9 mouse cellular contexts compared by ENCODE assay signal in genomic region chr15:103299644-103300043, GRCm38 (mm10). TPM values are rescaled to one million over a fixed set of nuclear protein-coding genes. Genes with fewer than 3 reads are reported as not detected.
DNase-seq lines count a peak whose midpoint lies in the region; ATAC-seq lines count a peak whose summit lies in the region.
"Had no signal": no experiment of that assay in that cellular context is flagged by ENCODE, and none has a peak within 500 bp of the region (broad histone marks: within the 10 kb centered on the region; RNA-seq: fewer than 3 reads in every experiment).

No protein-coding gene starts in this region.

- H3K36me3 ChIP-seq in kidney, embryonic 16.5 days (ENCODE audit: insufficient read depth, low read length) = peaks cover 6% of the 10 kb centered on the region; the same call in 1 of the 2 replicates
- peaks cover 37% of the 10 kb centered on the region for H3K36me3 ChIP-seq in embryonic facial prominence, embryonic 14.5 days (ENCODE audit: control insufficient read depth, insufficient read depth, low read length)
- peaks cover 41% of the 10 kb centered on the region for H3K36me3 ChIP-seq in hindbrain, embryonic 10.5 days
- peaks cover 8% of the 10 kb centered on the region for H3K36me3 ChIP-seq in midbrain, embryonic 12.5 days

- no peaks in the 10 kb centered on the region for H3K9me3 ChIP-seq in kidney, embryonic 16.5 days (ENCODE audit: low read length)
- H3K9me3 ChIP-seq in embryonic facial prominence, embryonic 14.5 days (ENCODE audit: control insufficient read depth, low read length) = no peaks in the 10 kb centered on the region
- no peaks in the 10 kb centered on the region for H3K9me3 ChIP-seq in hindbrain, embryonic 10.5 days
- no peaks in the 10 kb centered on the region for H3K9me3 ChIP-seq in midbrain, embryonic 12.5 days

- H3K27ac ChIP-seq in kidney, embryonic 16.5 days (ENCODE audit: low read length) = peak overlapping the region; percentile 89
- H3K27ac ChIP-seq in embryonic facial prominence, embryonic 14.5 days (replicated peaks; ENCODE audit: low read depth, low read length) = peak overlapping the region; percentile 94
- H3K27ac ChIP-seq in hindbrain, embryonic 10.5 days = peak overlapping the region; percentile 97
- H3K27ac ChIP-seq in midbrain, embryonic 12.5 days (replicated peaks) = peak overlapping the region; percentile 97

- H3K4me3 ChIP-seq in kidney, embryonic 16.5 days (ENCODE audit: low read length) = peak overlapping the region; percentile 3; the same call in 1 of the 2 replicates
- no peak overlapping the region for H3K4me3 ChIP-seq in embryonic facial prominence, embryonic 14.5 days (ENCODE audit: low read depth, low read length)
- peak overlapping the region; percentile 36 for H3K4me3 ChIP-seq in hindbrain, embryonic 10.5 days
- peak overlapping the region; percentile 35 for H3K4me3 ChIP-seq in midbrain, embryonic 12.5 days

- peak overlapping the region; percentile 33; the same call in 1 of the 2 replicates for H3K9ac ChIP-seq in kidney, embryonic 16.5 days (replicated peaks; ENCODE audit: low read length)
- peak overlapping the region; percentile 51; the same call in 1 of the 2 replicates for H3K9ac ChIP-seq in embryonic facial prominence, embryonic 14.5 days (ENCODE audit: low read depth, low read length)
- H3K9ac ChIP-seq in midbrain, embryonic 12.5 days (replicated peaks) = peak overlapping the region; percentile 48

- peaks cover 93% of the 10 kb centered on the region for H3K4me1 ChIP-seq in kidney, embryonic 16.5 days (ENCODE audit: insufficient read depth, low read length)
- H3K4me1 ChIP-seq in embryonic facial prominence, embryonic 14.5 days (ENCODE audit: control insufficient read depth, insufficient read depth, low read length) = peaks cover 91% of the 10 kb centered on the region
- peaks cover 96% of the 10 kb centered on the region for H3K4me1 ChIP-seq in hindbrain, embryonic 10.5 days (replicated peaks)
- peaks cover 95% of the 10 kb centered on the region for H3K4me1 ChIP-seq in midbrain, embryonic 12.5 days

- peak overlapping the region; percentile 42 for H3K4me2 ChIP-seq in kidney, embryonic 16.5 days (replicated peaks; ENCODE audit: low read depth, low read length)
- H3K4me2 ChIP-seq in embryonic facial prominence, embryonic 14.5 days (ENCODE audit: low read depth, low read length) = peak overlapping the region; percentile 42
- peak overlapping the region; percentile 56 for H3K4me2 ChIP-seq in midbrain, embryonic 12.5 days (replicated peaks)

- H3K27me3 ChIP-seq in kidney, embryonic 16.5 days (ENCODE audit: insufficient read depth, low read length) = no peaks in the 10 kb centered on the region
- H3K27me3 ChIP-seq in embryonic facial prominence, embryonic 14.5 days (replicated peaks; ENCODE audit: control insufficient read depth, insufficient read depth, low read length) = no peaks in the 10 kb centered on the region
- H3K27me3 ChIP-seq in hindbrain, embryonic 10.5 days (ENCODE audit: insufficient read depth, poor library complexity, severe bottlenecking) = no peaks in the 10 kb centered on the region
- H3K27me3 ChIP-seq in midbrain, embryonic 12.5 days = no peaks in the 10 kb centered on the region

- 20% methylated on average over 8 of the region's 8 CpGs for WGBS in kidney, embryonic 16.5 days
- WGBS in embryonic facial prominence, embryonic 14.5 days = 29% methylated on average over 8 of the region's 8 CpGs
- 41% methylated on average over 8 of the region's 8 CpGs for WGBS in hindbrain, embryonic 10.5 days
- WGBS in midbrain, embryonic 12.5 days = 14% methylated on average over 8 of the region's 8 CpGs

- DNase-seq in kidney, postnatal 10 days = no peak
- no peak for DNase-seq in embryonic facial prominence, embryonic 14.5 days (ENCODE audit: low spot score)
- no peak for DNase-seq in hindbrain, embryonic 10.5 days (ENCODE audit: low spot score)
- DNase-seq in spleen, postnatal 14 days (ENCODE audit: low spot score in 2 of 2) = no peak
- DNase-seq in layer of hippocampus, adult 8-10 months (ENCODE audit: low spot score in 2 of 2) = no peak
- DNase-seq in urinary bladder, postnatal 36 days (ENCODE audit: low spot score in 2 of 2) = no peak

- ATAC-seq in kidney, embryonic 16.5 days (ENCODE audit: low FRiP score, low TSS enrichment) = no peak
- ATAC-seq in embryonic facial prominence, embryonic 14.5 days (ENCODE audit: low read depth) = no peak
- ATAC-seq in midbrain, embryonic 12.5 days (ENCODE audit: low FRiP score, low read depth) = no peak

RNA-seq across cellular contexts. Expression of gene Gpr84, which starts 10.8 kb away (rescaled TPM):
- 0.30 and 0.67 TPM in 2 replicates for polyA plus RNA-seq in kidney, embryonic 16.5 days (2015; fragmentation: Nextera tagmentation; extraction: Ambion mirVana)
- polyA plus RNA-seq in embryonic facial prominence, embryonic 14.5 days (2014; fragmentation: Nextera tagmentation; extraction: Ambion mirVana) = 0.13 and 0.47 TPM in 2 replicates
- 0.31 and 0.36 TPM in 2 replicates for polyA plus RNA-seq in hindbrain, embryonic 10.5 days (2016; fragmentation: Nextera tagmentation; extraction: Ambion mirVana)
- 0.10 and 0.20 TPM in 2 replicates for polyA plus RNA-seq in midbrain, embryonic 12.5 days (2016; fragmentation: Nextera tagmentation; extraction: Ambion mirVana)
- 1 to 10 TPM in 2 of 4 experiments, under 1 TPM in 2; 0.35 to 9.3 (median 4.4) TPM for total RNA-seq in layer of hippocampus, adult 8-10 months (2022)
- total RNA-seq: neutrophil, adult 5-6 weeks had no signal

RNA-seq across cellular contexts. Expression of gene Copz1, which starts 27.1 kb away (rescaled TPM):
- polyA plus RNA-seq in kidney, embryonic 16.5 days (2015; fragmentation: Nextera tagmentation; extraction: Ambion mirVana) = 324 and 333 TPM in 2 replicates
- polyA plus RNA-seq in embryonic facial prominence, embryonic 14.5 days (2014; fragmentation: Nextera tagmentation; extraction: Ambion mirVana) = 274 and 289 TPM in 2 replicates
- 288 and 299 TPM in 2 replicates for polyA plus RNA-seq in hindbrain, embryonic 10.5 days (2016; fragmentation: Nextera tagmentation; extraction: Ambion mirVana)
- polyA plus RNA-seq in midbrain, embryonic 12.5 days (2016; fragmentation: Nextera tagmentation; extraction: Ambion mirVana) = 232 and 235 TPM in 2 replicates
- total RNA-seq in layer of hippocampus, adult 8-10 months (2022) = 100 to 1,000 TPM in 1 of 4 experiments, 10 to 100 TPM in 3; 90.6 to 100 (median 94.2) TPM

RNA-seq across cellular contexts. Expression of gene Zfp385a, which starts 40.2 kb away (rescaled TPM):
- 12.4 and 14.4 TPM in 2 replicates for polyA plus RNA-seq in kidney, embryonic 16.5 days (2015; fragmentation: Nextera tagmentation; extraction: Ambion mirVana)
- 18.4 and 19.0 TPM in 2 replicates for polyA plus RNA-seq in embryonic facial prominence, embryonic 14.5 days (2014; fragmentation: Nextera tagmentation; extraction: Ambion mirVana)
- polyA plus RNA-seq in hindbrain, embryonic 10.5 days (2016; fragmentation: Nextera tagmentation; extraction: Ambion mirVana) = 24.9 and 26.3 TPM in 2 replicates
- 19.6 and 20.8 TPM in 2 replicates for polyA plus RNA-seq in midbrain, embryonic 12.5 days (2016; fragmentation: Nextera tagmentation; extraction: Ambion mirVana)
- 10 to 100 TPM; 37.9 to 55.5 (median 47.0) TPM for total RNA-seq in layer of hippocampus, adult 8-10 months (2022)

RNA-seq across cellular contexts. Expression of gene Nfe2, which starts 41.4 kb away (rescaled TPM):
- 3.8 and 4.2 TPM in 2 replicates for polyA plus RNA-seq in kidney, embryonic 16.5 days (2015; fragmentation: Nextera tagmentation; extraction: Ambion mirVana)
- polyA plus RNA-seq in embryonic facial prominence, embryonic 14.5 days (2014; fragmentation: Nextera tagmentation; extraction: Ambion mirVana) = 2.1 and 2.5 TPM in 2 replicates
- 7.3 and 8.5 TPM in 2 replicates for polyA plus RNA-seq in hindbrain, embryonic 10.5 days (2016; fragmentation: Nextera tagmentation; extraction: Ambion mirVana)
- 3.4 and 3.8 TPM in 2 replicates for polyA plus RNA-seq in midbrain, embryonic 12.5 days (2016; fragmentation: Nextera tagmentation; extraction: Ambion mirVana)
- total RNA-seq in layer of hippocampus, adult 8-10 months (2022) = not detected

RNA-seq across cellular contexts. Expression of gene Hnrnpa1, which starts 59.4 kb away (rescaled TPM):
- 831 and 924 TPM in 2 replicates for polyA plus RNA-seq in kidney, embryonic 16.5 days (2015; fragmentation: Nextera tagmentation; extraction: Ambion mirVana)
- polyA plus RNA-seq in embryonic facial prominence, embryonic 14.5 days (2014; fragmentation: Nextera tagmentation; extraction: Ambion mirVana) = 573 and 661 TPM in 2 replicates
- polyA plus RNA-seq in hindbrain, embryonic 10.5 days (2016; fragmentation: Nextera tagmentation; extraction: Ambion mirVana) = 1,344 and 1,669 TPM in 2 replicates
- 1,196 and 1,287 TPM in 2 replicates for polyA plus RNA-seq in midbrain, embryonic 12.5 days (2016; fragmentation: Nextera tagmentation; extraction: Ambion mirVana)
- 100 to 1,000 TPM; 257 to 295 (median 288) TPM for total RNA-seq in layer of hippocampus, adult 8-10 months (2022)
